Mouse (Mus musculus) ES-CJ7 (cell line): ENCODE data around the gene Bbs5.

Experiments
- DNase-seq: peaks from one replicate; pipeline ENCODE4 v3.0.0; 2011; ENCODE audit warnings: low read depth, low spot score

Gene Bbs5

DNA sequence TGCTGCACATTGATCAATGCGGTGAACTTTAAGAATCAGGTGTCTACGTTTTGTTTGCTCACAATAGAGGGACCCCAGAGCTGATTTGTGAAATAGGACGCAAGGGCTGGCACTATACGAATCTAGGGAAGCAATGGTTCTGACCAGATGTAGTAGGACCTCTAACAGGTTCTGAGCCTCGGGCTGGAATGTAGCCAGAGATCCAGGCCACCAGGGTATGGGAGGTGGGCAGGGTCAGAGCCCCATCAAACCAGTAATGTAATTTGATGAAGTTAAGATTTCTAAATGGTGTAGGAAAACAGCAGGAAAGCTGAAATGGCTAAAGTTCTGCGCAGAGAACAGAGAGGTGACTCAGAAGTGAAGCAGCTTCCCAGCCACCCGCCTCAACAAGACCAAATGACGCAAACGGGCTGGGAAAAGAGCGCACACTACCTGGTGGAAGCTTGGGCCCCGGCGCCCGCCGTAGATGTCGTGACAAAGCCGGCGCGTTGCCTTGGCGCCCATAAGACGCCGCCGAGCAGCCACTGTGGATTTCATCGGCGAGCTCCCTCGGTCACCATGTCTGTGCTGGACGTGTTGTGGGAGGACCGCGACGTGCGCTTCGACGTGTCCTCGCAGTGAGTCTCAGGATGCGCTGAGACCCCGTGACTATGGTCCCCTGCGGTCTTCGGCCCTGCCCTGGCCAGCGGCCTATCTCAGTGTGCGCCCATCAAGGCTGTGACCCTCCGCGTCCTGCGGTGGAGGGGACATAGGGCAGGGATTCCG lies at the start of gene Bbs5:
Gene Bbs5, plus strand, starts transcription at position 446 of the 765 bp plus-strand sequence.
- peak; percentile 90 for DNase-seq

DNA sequence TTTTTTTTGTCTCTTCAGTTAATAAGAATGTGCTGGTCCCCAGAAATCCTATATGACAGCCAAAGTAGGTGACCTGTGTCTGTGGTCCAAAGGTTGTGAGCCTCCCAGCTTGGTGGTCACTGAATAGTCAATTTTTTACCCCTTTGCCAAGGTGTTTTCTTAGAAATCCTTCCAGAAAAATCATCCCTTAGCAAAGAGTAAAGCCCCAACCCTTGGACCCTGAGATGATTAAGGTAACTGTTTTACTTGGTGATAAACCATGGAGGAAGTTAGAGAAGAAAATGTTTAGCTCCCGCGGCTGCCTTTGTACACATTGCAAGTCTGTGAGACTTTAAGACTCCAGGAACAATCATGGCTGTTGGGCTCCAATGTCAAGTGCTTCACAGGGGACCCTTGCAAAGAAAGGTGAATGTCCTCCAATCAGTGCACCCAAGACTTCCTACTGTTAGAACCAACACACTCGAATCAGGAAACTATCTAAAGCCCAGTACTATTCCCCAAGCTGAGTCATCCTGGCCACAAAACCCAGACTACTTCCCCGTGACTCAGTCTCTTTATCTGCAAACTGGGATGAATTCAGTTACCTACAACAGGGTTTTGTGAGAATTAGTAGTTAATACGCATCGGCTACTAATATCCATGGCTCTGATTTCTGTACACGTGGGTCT lies 43.1 kb upstream of the Bbs5 start:
- DNase-seq, result no peak

- no peak for DNase-seq
Measured at GRCm38 (mm10) chr2:69606621-69607020, 40.4 kb upstream of the Bbs5 start.

DNA sequence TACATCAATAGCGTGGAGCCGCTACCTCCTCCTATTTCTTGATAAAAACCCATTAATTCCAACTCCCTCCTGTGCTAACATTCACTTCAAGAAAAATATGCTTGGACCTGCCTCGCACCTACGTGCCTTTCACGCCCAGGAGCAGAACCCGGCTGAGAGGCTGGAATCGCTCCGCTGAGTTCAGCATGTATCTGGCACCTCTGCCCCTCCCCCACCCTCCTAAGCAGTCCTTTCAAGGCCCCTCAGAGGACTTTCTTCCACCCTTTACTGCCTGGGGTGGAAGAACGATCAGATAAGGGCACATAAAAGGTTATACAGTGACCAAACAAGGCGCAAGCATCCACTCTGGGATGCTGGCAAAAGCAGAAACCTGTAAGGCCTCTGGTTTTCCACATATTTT lies 34.7 kb upstream of the Bbs5 start:
- peak; percentile 79 for DNase-seq

- peak; percentile 56 for DNase-seq
Measured at GRCm38 (mm10) chr2:69612716-69613115, 34.3 kb upstream of the Bbs5 start.

- DNase-seq, result peak; percentile 84
Measured at GRCm38 (mm10) chr2:69613237-69613636, 33.7 kb upstream of the Bbs5 start.

DNA sequence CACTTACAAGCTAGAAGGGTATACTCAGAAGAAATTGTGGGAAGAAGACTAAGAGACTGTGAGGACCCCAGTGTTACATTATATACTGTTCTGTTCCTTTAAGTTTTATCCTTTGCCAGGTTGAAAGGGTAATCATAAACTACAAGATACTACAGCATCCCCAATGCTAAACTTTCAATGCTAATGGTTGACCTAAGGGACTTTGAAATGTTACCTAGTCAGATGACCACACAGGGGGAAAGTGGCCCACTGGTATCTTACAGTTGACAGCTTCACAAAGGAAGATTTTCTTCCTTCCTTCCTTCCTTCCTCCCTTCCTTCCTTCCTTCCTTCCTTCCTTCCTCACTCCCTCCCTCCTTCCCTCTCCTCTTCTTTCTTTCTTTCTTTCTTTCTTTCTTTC lies 28.6 kb upstream of the Bbs5 start:
- no peak for DNase-seq

DNA sequence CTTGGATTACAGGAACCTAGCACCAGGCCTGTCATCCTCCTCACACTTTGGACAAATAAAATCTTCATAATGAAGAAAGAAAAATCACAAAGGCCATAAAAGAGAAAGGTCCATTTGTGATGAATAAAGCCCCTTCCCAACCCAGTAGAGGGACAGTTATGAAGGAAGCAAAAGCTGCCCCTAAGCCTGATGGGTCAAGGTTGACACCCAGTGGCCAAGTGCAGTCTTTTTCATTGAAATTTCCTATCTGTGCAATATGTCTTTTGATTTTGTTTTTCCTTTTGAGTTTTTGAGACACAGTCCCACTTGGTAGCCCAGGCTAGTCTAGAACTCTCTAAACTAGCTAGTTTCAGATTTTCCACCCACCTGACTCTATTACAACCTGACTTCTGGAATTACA lies 27.7 kb upstream of the Bbs5 start:
- DNase-seq, result no peak

DNA sequence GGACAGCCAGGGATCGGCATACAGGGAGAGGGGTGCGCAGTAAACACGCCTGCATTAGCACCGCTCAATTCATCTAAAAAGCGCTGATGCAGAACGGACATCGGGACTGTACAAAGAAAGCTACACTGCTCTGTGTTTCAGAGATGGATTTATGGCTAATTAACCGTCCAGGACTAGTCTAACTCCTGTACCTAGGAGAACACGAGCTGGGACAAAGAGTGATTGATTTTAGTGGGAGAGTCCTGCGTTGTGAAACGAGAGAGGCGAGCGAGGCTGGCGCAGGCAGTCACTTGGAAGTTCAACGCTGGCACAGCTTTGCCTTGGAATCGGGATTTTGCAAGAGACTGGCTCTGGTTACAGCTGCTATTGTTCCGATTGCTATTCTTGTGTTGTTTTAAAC lies 17.8 kb upstream of the Bbs5 start:
- DNase-seq, result no peak

DNA sequence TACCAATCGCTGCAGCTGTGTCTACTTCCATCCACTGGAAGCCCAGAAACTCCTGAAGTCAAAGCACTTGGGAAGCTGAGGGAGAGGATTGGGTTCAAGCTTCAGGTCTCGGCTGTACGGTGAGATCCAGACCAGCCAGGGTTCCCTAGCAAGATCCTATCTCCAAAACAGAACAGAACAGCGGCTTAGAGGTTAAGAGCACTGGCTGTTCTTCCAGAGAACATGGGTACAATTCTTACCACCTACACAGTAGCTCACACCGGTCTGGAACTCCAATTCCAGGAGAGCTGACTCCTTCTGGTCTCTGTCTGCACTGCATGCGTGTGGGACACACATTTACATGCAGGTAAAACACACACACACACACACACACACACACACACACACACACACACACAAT lies 17.1 kb upstream of the Bbs5 start:
- DNase-seq, result no peak

DNA sequence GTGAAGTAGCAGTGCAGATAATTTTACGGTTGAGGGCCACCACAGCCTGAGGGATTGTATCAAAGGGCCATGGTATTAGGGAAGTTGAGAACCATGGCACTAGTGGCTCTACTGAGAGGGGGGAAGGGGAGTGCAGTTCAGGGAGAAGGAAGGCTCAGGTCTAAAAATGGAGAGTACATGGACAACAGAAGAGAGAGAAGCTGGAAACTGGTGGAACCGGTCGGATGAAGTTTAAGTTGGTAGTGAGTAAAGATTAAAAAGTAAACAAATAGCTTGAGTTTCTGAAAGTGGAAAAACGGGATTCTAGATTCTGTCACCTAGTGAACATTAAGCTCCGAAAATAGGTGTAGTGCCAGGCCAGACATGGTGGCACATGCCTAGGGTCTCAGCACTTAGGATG lies 16.2 kb upstream of the Bbs5 start:
- DNase-seq, result no peak

GRCm38 (mm10) chr2:69631449-69631848 lies 15.5 kb upstream of the Bbs5 start:
- DNase-seq, result peak; percentile 65

DNA sequence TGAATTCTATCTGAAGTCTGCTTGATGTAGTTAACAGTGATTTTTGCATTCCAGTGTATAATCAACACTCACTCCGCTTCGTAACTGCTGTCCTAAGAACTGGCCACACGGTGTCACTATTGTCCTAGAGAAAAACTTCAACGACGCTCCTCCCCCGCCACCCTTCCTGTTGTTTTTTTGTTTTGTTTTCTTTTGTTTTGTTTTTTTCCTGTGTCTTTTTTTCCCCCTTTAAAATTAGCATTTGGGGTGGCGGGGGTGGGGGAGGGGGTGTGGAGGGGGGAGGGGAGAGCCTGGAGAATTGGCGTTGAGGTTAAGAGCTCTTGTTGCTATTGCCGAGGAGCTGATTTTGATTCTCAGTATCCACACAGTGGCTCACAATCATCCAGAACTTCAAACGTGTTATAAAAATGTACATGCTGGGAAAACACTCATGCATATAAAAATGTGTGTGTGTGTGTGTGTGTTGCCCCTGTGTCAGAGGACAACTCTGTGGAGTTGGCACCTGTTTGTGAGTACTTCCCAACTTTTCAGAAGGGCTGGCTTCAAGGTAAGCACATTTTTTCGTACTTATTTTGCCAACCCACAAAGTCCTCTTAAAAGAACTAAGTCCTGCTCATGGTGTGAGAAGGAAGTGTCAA lies 11.8 kb upstream of the Bbs5 start:
- DNase-seq, result peak; percentile 79

DNA sequence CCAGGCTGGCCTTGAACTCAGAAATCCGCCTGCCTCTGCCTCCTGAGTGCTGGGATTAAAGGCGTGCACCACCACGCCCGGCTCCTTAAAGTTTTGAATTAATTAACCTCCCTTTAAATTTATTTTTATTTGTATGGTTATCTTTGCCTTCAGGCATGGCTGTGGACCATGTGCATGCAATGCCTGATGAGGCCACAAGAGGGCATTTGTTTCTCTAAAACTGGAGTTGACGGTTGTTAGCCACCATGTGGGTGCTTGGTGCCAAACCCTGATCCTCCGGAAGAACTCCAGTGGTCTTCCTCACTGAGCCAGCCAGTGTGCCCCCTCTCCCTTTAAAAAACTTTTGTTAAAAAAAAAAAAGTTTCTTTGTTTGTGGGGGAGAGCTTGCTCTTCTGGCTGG lies 11.2 kb upstream of the Bbs5 start:
- peak; percentile 85 for DNase-seq

DNA sequence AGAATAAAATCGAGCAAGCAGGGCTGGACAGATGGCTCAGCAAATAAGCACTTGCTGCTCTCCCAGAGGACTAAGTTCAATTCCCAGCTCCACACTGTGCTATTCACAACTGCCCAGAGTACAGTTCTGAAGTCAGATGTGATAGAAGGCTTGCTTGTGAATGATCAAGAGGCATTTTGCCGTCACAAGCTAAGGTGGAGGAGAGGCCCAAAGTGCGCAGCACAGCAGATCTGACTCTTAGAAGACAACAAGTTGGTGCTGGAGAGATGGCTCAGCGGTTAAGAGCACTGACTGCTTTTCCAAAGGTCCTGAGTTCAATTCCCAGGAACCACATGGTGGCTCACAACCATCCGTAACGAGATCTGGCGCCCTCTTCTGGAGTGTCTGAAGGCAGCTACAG lies 9.0 kb upstream of the Bbs5 start:
- peak; percentile 62 for DNase-seq

DNA sequence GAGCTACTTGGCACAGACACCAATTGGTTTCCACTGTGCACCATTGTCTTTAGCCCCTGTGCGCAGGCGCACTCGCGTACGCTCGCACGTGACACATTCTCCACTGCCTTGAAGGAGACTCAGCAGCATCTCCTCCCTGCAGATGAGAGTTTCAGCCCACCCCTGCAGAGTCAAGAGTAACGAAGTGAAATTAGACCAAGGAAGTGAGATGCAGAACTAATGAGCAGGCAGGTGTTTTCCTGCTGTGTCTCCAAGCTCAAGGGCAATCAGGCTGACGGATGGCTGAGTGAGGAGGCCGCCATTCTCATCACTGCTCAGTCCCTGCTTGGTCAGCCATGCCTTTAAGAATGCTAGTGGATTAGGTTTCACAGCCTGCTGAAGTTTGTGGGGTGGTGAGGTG lies 6.9 kb upstream of the Bbs5 start:
- DNase-seq, result peak; percentile 89

DNA sequence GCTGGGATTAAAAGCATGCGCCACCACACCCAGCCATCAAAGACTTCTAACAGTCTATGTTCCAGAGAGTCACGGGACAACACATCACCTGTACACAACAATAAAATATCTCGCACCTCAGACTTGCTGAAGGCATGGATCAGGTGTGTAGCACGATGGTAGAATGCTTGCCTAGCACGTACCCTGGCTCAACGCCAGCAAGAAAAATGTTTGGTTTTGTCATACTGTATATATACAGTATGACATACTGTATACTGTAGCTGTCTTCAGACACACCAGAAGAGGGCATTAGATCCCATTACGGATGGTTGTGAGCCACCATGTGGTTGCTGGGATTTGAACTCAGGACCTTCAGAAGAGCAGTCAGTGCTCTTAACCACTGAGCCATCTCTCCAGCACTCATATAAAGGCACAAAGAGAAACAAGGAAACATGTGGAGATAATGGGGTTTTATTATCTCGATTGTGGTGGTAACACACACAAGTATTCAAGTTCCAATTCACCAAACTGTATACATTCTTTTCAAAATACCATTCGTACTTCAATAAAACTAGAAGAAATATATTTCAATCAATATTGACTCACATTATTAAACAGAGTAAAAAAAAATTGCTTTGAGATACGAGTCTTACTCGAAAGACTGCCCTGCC lies 1.9 kb upstream of the Bbs5 start:
- DNase-seq, result no peak

DNA sequence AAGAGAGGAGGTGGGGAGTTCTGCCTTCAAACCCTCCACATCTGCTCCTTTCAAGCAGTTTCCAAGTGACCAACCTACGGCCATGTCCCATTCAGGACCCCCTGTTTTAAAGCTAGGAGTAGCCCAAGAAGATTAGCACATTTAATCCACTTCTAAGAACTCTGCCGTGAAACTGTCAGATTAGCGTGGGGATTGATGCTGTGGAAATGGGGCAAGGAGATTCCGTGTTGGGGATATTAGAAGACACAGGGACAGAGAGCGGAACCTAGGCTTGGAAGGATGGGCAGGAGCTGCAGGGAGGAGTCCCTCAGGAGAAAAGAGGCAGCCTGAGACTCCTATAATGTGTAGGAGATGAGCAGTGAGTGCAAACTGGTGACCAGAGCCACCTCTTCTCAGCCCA lies 2.7 kb downstream of the Bbs5 start:
- no peak for DNase-seq

GRCm38 (mm10) chr2:69659326-69659725 lies 12.4 kb downstream of the Bbs5 start:
- DNase-seq, result no peak

- DNase-seq, result no peak
Measured at GRCm38 (mm10) chr2:69663827-69664476, 17.0 kb downstream of the Bbs5 start.

DNA sequence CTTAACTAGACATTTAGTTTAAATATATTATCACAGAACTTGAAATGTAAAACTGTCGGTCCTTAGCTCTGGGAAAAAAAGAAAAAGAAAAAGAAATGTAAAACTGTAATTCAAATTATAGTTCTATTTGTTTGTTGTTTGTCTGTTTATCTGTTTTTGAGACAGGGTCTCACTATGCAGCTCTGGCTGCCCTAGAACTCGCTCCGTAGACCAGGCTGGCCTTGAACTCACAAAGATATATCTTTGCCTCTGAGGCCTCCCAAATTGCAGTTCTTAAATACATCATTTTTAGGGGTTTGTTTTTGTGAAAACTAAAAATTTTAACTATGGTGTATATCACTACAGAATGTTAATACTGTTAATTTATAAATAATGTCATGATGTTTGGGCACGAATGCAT lies 20.7 kb downstream of the Bbs5 start:
- DNase-seq, result no peak

- DNase-seq, result no peak
Measured at GRCm38 (mm10) chr2:69668414-69668813, 21.4 kb downstream of the Bbs5 start.
